Mouse (Mus musculus): Measurements from ENCODE around the gene Slc41a2. TPM values are rescaled to one million over a fixed set of nuclear protein-coding genes. Genes with fewer than 3 reads are reported as not detected.

Slc41a2 gene
- total and polyA plus RNA-seq, 2 experiments from 2014 or later: 10.3 to 29.8 TPM

- H3K4me2 ChIP-seq (ENCODE audit: low read depth, low read length): no peak overlapping the region
- H3K9me3 ChIP-seq (ENCODE audit: low read length): no peaks in the 10 kb centered on the region
- WGBS: 37% methylated on average over 9 of the region's 9 CpGs
- ATAC-seq (0 out of 2 replicates have a peak, but pooled peaks have one; percentile 45), DNase-seq (ENCODE audit: low spot score) (peak; percentile 77)
- no peak overlapping the region for H3K4me3 ChIP-seq (ENCODE audit: low read length)
- H3K9ac ChIP-seq (replicated peaks; ENCODE audit: low read length): no peak overlapping the region
- H3K4me1 ChIP-seq (ENCODE audit: insufficient read depth, low read length): no peaks in the 10 kb centered on the region
- TF ChIP-seq CTCF (IDR thresholded peaks at IDR 0.05; ENCODE audit: low read depth): peak; percentile 69
- no peaks in the 10 kb centered on the region for H3K36me3 ChIP-seq (ENCODE audit: insufficient read depth, low read length)
- no peaks in the 10 kb centered on the region for H3K27me3 ChIP-seq (ENCODE audit: insufficient read depth, low read length)
- H3K27ac ChIP-seq: no peak overlapping the region
Observed at GRCm38 (mm10) chr10:83294746-83295145, 42.9 kb downstream of the Slc41a2 start.

GRCm38 (mm10) chr10:83293352-83293751 is 44.3 kb downstream of the Slc41a2 start:
- H3K27me3 ChIP-seq (ENCODE audit: insufficient read depth, low read length): no peaks in the 10 kb centered on the region
- no peaks in the 10 kb centered on the region for H3K9me3 ChIP-seq (ENCODE audit: low read length)
- DNase-seq (ENCODE audit: low spot score): no peak
- no peak for TF ChIP-seq CTCF (IDR thresholded peaks at IDR 0.05; ENCODE audit: low read depth)
- no peak for ATAC-seq
- no peak overlapping the region for H3K27ac ChIP-seq
- H3K4me3 ChIP-seq (ENCODE audit: low read length): no peak overlapping the region
- no peaks in the 10 kb centered on the region for H3K36me3 ChIP-seq (ENCODE audit: insufficient read depth, low read length)
- no peaks in the 10 kb centered on the region for H3K4me1 ChIP-seq (ENCODE audit: insufficient read depth, low read length)
- H3K9ac ChIP-seq (replicated peaks; ENCODE audit: low read length): no peak overlapping the region
- H3K4me2 ChIP-seq (ENCODE audit: low read depth, low read length): no peak overlapping the region
- WGBS: 83% methylated on average over 9 of the region's 9 CpGs

GRCm38 (mm10) chr10:83291731-83292130 is 46.0 kb downstream of the Slc41a2 start:
- H3K9me3 ChIP-seq (ENCODE audit: low read length): no peaks in the 10 kb centered on the region
- H3K9ac ChIP-seq (replicated peaks; ENCODE audit: low read length): no peak overlapping the region
- no peaks in the 10 kb centered on the region for H3K4me1 ChIP-seq (ENCODE audit: insufficient read depth, low read length)
- TF ChIP-seq CTCF (IDR thresholded peaks at IDR 0.05; ENCODE audit: low read depth): no peak
- ATAC-seq (no peak), DNase-seq (ENCODE audit: low spot score) (no peak)
- H3K36me3 ChIP-seq (ENCODE audit: insufficient read depth, low read length): no peaks in the 10 kb centered on the region
- 93% methylated on average over 11 of the region's 11 CpGs for WGBS
- H3K27me3 ChIP-seq (ENCODE audit: insufficient read depth, low read length): no peaks in the 10 kb centered on the region
- no peak overlapping the region for H3K4me2 ChIP-seq (ENCODE audit: low read depth, low read length)
- no peak overlapping the region for H3K4me3 ChIP-seq (ENCODE audit: low read length)
- no peak overlapping the region for H3K27ac ChIP-seq

- Histone ChIP-seq H3K27ac (no peak overlapping the region), H3K4me2 (ENCODE audit: low read depth, low read length) (no peak overlapping the region), H3K4me3 (ENCODE audit: low read length) (no peak overlapping the region), H3K4me1 (ENCODE audit: insufficient read depth, low read length) (no peaks in the 10 kb centered on the region), H3K9ac (replicated peaks; ENCODE audit: low read length) (no peak overlapping the region), H3K27me3 (ENCODE audit: insufficient read depth, low read length) (no peaks in the 10 kb centered on the region), H3K36me3 (ENCODE audit: insufficient read depth, low read length) (no peaks in the 10 kb centered on the region), H3K9me3 (ENCODE audit: low read length) (no peaks in the 10 kb centered on the region)
- TF ChIP-seq CTCF (IDR thresholded peaks at IDR 0.05; ENCODE audit: low read depth): peak; percentile 19; the same call in 1 of the 2 replicates
- ATAC-seq: no peak
- no peak for DNase-seq (ENCODE audit: low spot score)
- 77% methylated on average over 6 of the region's 6 CpGs for WGBS
Observed at GRCm38 (mm10) chr10:83287828-83288227, 49.9 kb downstream of the Slc41a2 start.

GRCm38 (mm10) chr10:83286399-83286798 is 51.3 kb downstream of the Slc41a2 start:
- H3K27ac ChIP-seq: no peak overlapping the region
- H3K36me3 ChIP-seq (ENCODE audit: insufficient read depth, low read length): no peaks in the 10 kb centered on the region
- H3K27me3 ChIP-seq (ENCODE audit: insufficient read depth, low read length): no peaks in the 10 kb centered on the region
- H3K4me3 ChIP-seq (ENCODE audit: low read length): no peak overlapping the region
- H3K4me1 ChIP-seq (ENCODE audit: insufficient read depth, low read length): no peaks in the 10 kb centered on the region
- H3K4me2 ChIP-seq (ENCODE audit: low read depth, low read length): no peak overlapping the region
- TF ChIP-seq CTCF (IDR thresholded peaks at IDR 0.05; ENCODE audit: low read depth): no peak
- H3K9me3 ChIP-seq (ENCODE audit: low read length): no peaks in the 10 kb centered on the region
- DNase-seq (ENCODE audit: low spot score) (no peak), ATAC-seq (no peak)
- no peak overlapping the region for H3K9ac ChIP-seq (replicated peaks; ENCODE audit: low read length)
- 49% methylated on average over 7 of the region's 7 CpGs for WGBS

- DNase-seq (ENCODE audit: low spot score) (no peak), ATAC-seq (no peak)
- Histone ChIP-seq H3K4me2 (ENCODE audit: low read depth, low read length) (no peak overlapping the region), H3K27ac (no peak overlapping the region), H3K4me1 (ENCODE audit: insufficient read depth, low read length) (no peaks in the 10 kb centered on the region), H3K27me3 (ENCODE audit: insufficient read depth, low read length) (no peaks in the 10 kb centered on the region), H3K9me3 (ENCODE audit: low read length) (no peaks in the 10 kb centered on the region), H3K9ac (replicated peaks; ENCODE audit: low read length) (no peak overlapping the region), H3K4me3 (ENCODE audit: low read length) (no peak overlapping the region), H3K36me3 (ENCODE audit: insufficient read depth, low read length) (no peaks in the 10 kb centered on the region)
- WGBS: 54% methylated on average over 7 of the region's 7 CpGs
- TF ChIP-seq CTCF (IDR thresholded peaks at IDR 0.05; ENCODE audit: low read depth): peak; percentile 15; the same call in 1 of the 2 replicates
Observed at GRCm38 (mm10) chr10:83285724-83286256, 51.9 kb downstream of the Slc41a2 start.

DNA sequence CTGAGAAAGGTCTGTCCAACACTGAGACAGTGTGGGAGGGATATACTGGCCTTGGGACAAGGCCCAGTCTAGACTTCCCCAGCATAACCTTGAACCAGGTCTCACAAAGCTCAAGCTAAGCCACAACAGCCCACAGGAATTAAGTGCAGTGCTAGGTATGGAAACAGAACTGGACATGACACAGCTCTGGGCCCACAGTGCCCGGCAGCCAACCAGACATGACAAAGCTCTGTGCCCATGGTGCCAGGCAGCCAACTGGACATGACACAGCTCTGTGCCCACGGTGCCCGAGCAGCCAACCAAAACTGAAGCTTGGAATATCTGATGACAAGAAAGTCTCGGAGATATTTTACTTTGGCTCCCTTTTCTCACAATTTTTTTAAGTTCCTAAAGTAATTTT is 52.8 kb downstream of the Slc41a2 start:
- Histone ChIP-seq H3K36me3 (ENCODE audit: insufficient read depth, low read length) (no peaks in the 10 kb centered on the region), H3K9ac (replicated peaks; ENCODE audit: low read length) (no peak overlapping the region), H3K4me3 (ENCODE audit: low read length) (no peak overlapping the region), H3K27ac (no peak overlapping the region), H3K4me2 (ENCODE audit: low read depth, low read length) (no peak overlapping the region), H3K4me1 (ENCODE audit: insufficient read depth, low read length) (no peaks in the 10 kb centered on the region), H3K27me3 (ENCODE audit: insufficient read depth, low read length) (no peaks in the 10 kb centered on the region), H3K9me3 (ENCODE audit: low read length) (no peaks in the 10 kb centered on the region)
- DNase-seq (ENCODE audit: low spot score) (no peak), ATAC-seq (no peak)
- 93% methylated on average over 4 of the region's 4 CpGs for WGBS
- TF ChIP-seq CTCF (IDR thresholded peaks at IDR 0.05; ENCODE audit: low read depth): no peak

Measured in hindbrain, postnatal 0 days (tissue).